Mouse (Mus musculus): ENCODE measurements around the gene Kank1. TPM values are rescaled to one million over a fixed set of nuclear protein-coding genes. Genes with fewer than 3 reads are reported as not detected.
A peak's percentile ranks its signal among the peaks of the same experiment; 100 is the strongest.

Gene Kank1
- total RNA-seq (2015): not detected in 2 replicates
- not detected in 2 replicates for total RNA-seq (2017)

- peak; percentile 77 for ATAC-seq (replicated peaks; ENCODE audit: poor library complexity)
These were observed at the start of gene Kank1 for GRCm38 (mm10) chr19:25236596-25237491. Gene Kank1, plus strand, starts transcription at chr19:25236975.

DNA sequence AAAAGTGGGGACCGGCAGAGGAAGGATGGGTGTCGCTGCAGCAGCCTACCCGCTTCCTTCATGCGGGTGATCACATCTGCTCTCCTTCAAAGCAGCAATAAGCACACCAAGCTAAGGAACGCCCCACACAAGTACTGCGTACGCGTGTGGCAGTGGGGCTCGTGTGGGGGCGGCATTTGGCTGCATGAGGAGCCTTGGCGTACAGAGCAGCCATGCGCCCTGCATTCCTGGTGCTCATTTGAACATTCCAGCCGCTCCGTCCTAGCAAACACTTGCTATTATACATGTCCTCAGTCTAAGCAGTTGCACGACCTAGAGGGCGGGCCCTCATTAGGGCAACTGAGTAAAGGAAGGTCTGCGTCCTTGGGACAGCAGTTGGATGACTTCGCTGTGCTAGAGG is 49.1 kb upstream of the Kank1 start:
- ATAC-seq (replicated peaks; ENCODE audit: poor library complexity): no peak

GRCm38 (mm10) chr19:25193751-25194150 is 43.0 kb upstream of the Kank1 start:
- no peak for ATAC-seq (replicated peaks; ENCODE audit: poor library complexity)

GRCm38 (mm10) chr19:25200081-25200860 is 36.5 kb upstream of the Kank1 start:
- no peak for ATAC-seq (replicated peaks; ENCODE audit: poor library complexity)

GRCm38 (mm10) chr19:25203077-25203476 is 33.7 kb upstream of the Kank1 start:
- no peak for ATAC-seq (replicated peaks; ENCODE audit: poor library complexity)

- ATAC-seq (replicated peaks; ENCODE audit: poor library complexity): no peak
These were observed 29.8 kb upstream of the Kank1 start for GRCm38 (mm10) chr19:25206969-25207368.

DNA sequence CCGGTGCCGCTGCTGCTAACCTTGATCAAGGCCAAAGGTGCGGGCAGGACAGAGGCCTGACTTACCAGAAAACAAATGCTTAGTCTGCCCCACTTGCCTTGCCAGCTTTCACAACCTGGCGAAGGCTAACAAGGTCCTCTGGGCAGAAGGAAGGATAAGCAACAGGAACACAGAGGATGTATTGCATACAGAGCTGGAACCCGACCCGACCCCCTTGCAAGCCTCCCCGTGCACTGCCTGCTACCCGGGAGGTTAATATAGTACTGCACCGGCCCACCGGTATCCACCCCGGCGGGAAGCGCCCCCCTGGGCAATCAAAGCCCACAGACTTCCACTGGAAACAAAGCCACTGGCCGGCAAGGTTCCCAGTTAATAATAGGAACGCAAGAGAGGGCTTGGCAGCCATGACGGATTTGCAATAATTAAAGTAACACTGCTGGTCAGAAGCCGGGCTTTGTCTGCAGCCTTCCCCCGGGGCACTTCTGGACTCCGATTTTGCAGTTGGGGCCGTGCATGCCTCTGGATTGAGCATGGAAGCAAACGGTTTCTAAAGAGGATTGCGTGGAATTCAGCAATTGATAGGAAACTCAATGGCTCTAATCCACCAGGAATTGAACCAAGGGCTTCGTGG is 28.9 kb upstream of the Kank1 start:
- no peak for ATAC-seq (replicated peaks; ENCODE audit: poor library complexity)

GRCm38 (mm10) chr19:25208596-25209110 is 28.1 kb upstream of the Kank1 start:
- no peak for ATAC-seq (replicated peaks; ENCODE audit: poor library complexity)

GRCm38 (mm10) chr19:25220611-25221010 is 16.2 kb upstream of the Kank1 start:
- ATAC-seq (replicated peaks; ENCODE audit: poor library complexity): no peak

GRCm38 (mm10) chr19:25221964-25222640 is 14.7 kb upstream of the Kank1 start:
- ATAC-seq (replicated peaks; ENCODE audit: poor library complexity): no peak

- ATAC-seq (replicated peaks; ENCODE audit: poor library complexity): no peak
These were observed 6.5 kb upstream of the Kank1 start for GRCm38 (mm10) chr19:25230058-25230974.

DNA sequence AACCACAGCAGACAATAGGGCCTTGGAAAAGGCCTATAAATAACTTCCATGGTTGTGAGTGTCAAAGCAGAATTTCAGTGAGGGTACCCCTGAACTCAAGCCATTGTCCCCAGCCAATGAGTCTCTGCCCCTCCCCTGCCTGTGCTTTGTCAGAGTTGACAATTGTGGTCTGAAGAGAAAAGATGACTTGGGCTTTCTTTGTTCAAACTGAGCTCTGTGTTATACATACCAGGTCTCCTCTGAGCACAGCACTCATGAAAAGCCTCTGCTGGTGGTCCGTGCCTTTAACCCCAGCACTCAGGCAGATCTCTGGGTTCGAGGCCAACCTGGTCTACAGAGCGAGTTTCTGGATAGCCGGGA is 5.8 kb upstream of the Kank1 start:
- no peak for ATAC-seq (replicated peaks; ENCODE audit: poor library complexity)

- ATAC-seq (replicated peaks; ENCODE audit: poor library complexity): peak; percentile 80
These were observed 4.7 kb upstream of the Kank1 start for GRCm38 (mm10) chr19:25232032-25232431.

- no peak for ATAC-seq (replicated peaks; ENCODE audit: poor library complexity)
These were observed 791 bp downstream of the Kank1 start for GRCm38 (mm10) chr19:25237492-25238040.

DNA sequence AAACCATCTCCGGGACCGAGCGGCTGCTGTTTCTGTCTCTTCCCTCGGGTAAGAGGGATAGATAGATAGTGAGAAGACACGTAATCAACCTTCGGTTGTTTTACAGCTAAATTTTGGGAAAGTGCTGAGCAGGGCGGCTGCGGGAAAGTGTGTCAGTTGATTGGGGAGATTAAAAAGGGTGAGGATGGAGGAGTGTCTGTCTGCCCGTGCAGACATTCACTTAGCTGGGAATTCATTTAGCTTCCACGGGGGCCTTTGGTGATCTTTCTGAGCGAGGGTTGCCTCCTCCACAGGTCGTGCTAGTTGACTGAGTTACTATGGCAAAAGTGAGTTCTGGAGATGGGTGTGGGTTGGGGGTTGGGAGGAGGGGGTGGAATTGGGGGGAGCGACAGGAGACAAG is 1.3 kb downstream of the Kank1 start:
- no peak for ATAC-seq (replicated peaks; ENCODE audit: poor library complexity)

DNA sequence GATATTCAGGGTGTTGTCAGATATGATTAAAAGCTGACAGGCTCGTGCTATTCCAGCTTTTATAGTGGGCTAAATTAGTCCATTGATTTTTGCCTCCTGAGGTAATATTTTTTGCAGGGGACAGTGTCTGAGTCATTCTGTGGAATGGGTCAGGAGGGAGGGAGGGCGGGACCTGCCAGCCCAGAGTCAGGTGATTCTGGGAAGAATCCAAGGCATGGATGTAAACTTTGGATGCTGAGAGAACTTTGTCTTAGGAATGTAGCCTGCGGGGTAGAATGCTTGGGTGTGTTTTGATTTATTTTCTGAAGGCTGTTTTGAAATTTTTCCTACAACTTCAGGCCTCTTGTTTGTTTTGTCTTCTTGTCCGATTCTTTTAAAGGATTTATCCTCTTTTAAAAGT is 6.8 kb downstream of the Kank1 start:
- ATAC-seq (replicated peaks; ENCODE audit: poor library complexity): no peak

DNA sequence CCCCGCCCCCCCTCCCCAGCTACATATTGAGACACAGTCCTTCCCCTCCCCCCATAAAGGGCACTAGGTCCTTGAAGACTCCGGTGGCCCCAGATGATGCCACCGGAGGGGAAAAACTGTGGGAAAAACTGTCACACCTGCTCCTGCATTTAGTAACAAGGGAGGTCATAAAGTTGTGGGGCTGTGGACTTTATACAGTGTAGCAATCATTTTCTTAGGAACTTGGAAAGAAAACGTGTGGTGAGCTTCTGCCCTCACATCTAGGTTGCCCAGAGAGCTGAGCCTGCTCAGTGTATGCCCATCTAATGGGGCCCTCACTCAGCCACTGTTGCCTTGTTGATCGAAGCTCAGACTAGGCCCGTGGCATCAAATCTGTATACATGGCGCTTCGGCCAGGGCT is 9.3 kb downstream of the Kank1 start:
- ATAC-seq (replicated peaks; ENCODE audit: poor library complexity): no peak

DNA sequence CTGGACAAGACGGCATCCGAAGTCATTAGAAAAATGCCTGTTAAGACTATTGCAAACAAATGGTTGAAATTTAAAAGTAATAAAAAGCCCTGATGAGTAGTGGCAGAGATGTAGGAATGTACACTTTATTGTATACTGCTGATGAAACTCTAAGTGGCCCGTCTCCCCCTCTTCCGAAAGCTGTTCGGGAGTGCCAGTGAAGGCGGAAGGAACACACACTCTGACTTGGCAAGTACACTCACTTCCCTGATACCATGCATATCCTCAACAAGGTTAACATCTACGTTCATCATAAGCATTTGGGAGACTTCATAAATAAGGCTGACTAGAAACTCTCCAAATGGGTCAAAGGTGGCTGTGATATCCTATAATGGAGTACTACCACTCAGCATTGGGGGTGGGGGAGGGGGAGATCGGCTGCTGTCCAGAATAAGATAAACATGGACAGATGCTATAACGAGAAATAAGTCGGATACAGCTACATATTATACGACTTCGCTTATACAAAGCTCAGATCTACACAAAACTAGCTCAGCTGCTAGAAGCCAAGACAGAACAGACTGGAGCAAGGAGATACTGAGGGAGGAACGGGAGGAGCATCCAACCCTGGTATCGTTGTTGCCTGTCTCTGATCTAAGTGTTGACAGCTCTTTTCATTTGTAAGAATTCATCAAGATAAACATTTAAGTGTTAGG is 11.2 kb downstream of the Kank1 start:
- ATAC-seq (replicated peaks; ENCODE audit: poor library complexity): no peak

DNA sequence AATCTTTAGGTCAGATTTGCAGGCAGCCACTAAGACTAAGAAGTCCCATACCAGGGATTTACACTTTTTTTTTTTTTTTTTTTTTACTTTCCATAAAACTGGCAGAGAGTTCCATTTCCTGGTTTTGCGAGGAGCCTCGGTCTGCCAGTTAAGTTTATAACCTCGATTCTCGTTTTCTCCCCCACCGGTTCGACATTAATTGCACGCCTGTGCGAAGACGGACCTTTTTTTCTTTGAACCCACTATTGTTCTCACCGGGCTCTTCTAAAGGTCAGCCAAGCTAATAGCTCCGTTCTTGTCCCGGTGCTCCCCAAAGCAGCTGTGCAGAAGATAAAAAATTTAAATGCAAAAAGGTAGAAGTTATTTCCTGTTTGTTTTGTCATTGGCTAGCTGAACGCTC is 12.5 kb downstream of the Kank1 start:
- no peak for ATAC-seq (replicated peaks; ENCODE audit: poor library complexity)

All from megakaryocyte progenitor cell, adult 5-6 weeks (primary cell).